Mouse (Mus musculus): ENCODE data around the gene Adcy6. TPM values are rescaled to one million over a fixed set of nuclear protein-coding genes. Genes with fewer than 3 reads are reported as not detected.

The Adcy6 gene
- total and polyA plus RNA-seq, 3 experiments, result 0.06 to 1.5 TPM; not detected in 1

GRCm38 (mm10) chr15:98616362-98617175 is 6.7 kb upstream of the Adcy6 start:
- Histone ChIP-seq H3K9ac (ENCODE audit: insufficient read depth, low read depth) (no peak overlapping the region), H3K27ac (ENCODE audit: insufficient read depth, low read depth) (no peak overlapping the region), H3K79me2 (replicated peaks; ENCODE audit: control insufficient read depth, extremely low read depth, insufficient read depth, poor library complexity, severe bottlenecking) (no peaks in the 10 kb centered on the region), H3K36me3 (replicated peaks in 1 of 2; ENCODE audit: control insufficient read depth in 1 of 2, insufficient read depth in 1 of 2, low read length in 1 of 2) (no peaks in the 10 kb centered on the region), H3K4me2 (ENCODE audit: insufficient read depth, low read depth, poor library complexity, severe bottlenecking) (0 out of 2 replicates have a peak overlapping the region, but pooled peaks have one; percentile 37), H3K27me3 (replicated peaks) (peaks cover 67% of the 10 kb centered on the region), H3K4me1 (ENCODE audit: control insufficient read depth in 1 of 2, insufficient read depth in 2 of 2) (peaks cover 0 to 8% of the 10 kb centered on the region in 2 experiments; a peak in 3 of 4 replicates), H3K4me3 (replicated peaks in 1 of 3; ENCODE audit: low read depth in 2 of 3, low read length in 2 of 3, poor library complexity in 1 of 3) (no peak overlapping the region), H3K9me3 (replicated peaks; ENCODE audit: low read length) (peaks cover 13% of the 10 kb centered on the region)
- dilution Hi-C loops (cut with MboI; ENCODE audit: extremely low pct_ligation_motif_present, extremely low pct_unique_long_range_greater_than_20kb, low sequenced_read_pairs) (no loop called here), in situ Hi-C loops (cut with MboI; ENCODE audit: low pct_ligation_motif_present, low pct_unique_long_range_greater_than_20kb, low sequenced_read_pairs) (loop anchor here (5.0 kb wide), 2 partner anchors 34 to 104 kb away; no protein-coding TSS in a partner anchor)
- TF ChIP-seq EP300 (IDR thresholded peaks at IDR 0.05; ENCODE audit: low read length), result no peak
- no peak for TF ChIP-seq MAZ (IDR thresholded peaks at IDR 0.05; ENCODE audit: low read depth, low read length)
- TF ChIP-seq NELFE (IDR thresholded peaks at IDR 0.05; ENCODE audit: low read depth, low read length), result no peak
- no peak for TF ChIP-seq USF2 (conservative IDR thresholded peaks at IDR 0.05; ENCODE audit: low read depth, low read length)
- no peak for TF ChIP-seq CHD1 (IDR thresholded peaks at IDR 0.05; ENCODE audit: low read depth, low read length)
- no peak for TF ChIP-seq UBTF (IDR thresholded peaks at IDR 0.05; ENCODE audit: low read depth, low read length)
- TF ChIP-seq PAX5 (IDR thresholded peaks at IDR 0.05; ENCODE audit: low read length), result no peak
- no peak for TF ChIP-seq NRF1 (IDR thresholded peaks at IDR 0.05; ENCODE audit: low read depth, low read length)
- no peak for TF ChIP-seq HCFC1 (IDR thresholded peaks at IDR 0.05; ENCODE audit: low read depth, low read length)
- TF ChIP-seq POLR2AphosphoS2 (IDR thresholded peaks at IDR 0.05; ENCODE audit: low read depth, low read length), result no peak
- TF ChIP-seq ZKSCAN1 (IDR thresholded peaks at IDR 0.05; ENCODE audit: borderline replicate concordance, low read depth, low read length), result no peak
- TF ChIP-seq MEF2A (IDR thresholded peaks at IDR 0.05; ENCODE audit: borderline replicate concordance, low read depth, low read length), result no peak
- no peak for TF ChIP-seq MAFK (IDR thresholded peaks at IDR 0.05; ENCODE audit: insufficient replicate concordance, low read length)
- no peak for TF ChIP-seq RAD21 (IDR thresholded peaks at IDR 0.05; ENCODE audit: low read depth, low read length)
- no peak for TF ChIP-seq USF1 (IDR thresholded peaks at IDR 0.05; ENCODE audit: low read depth, low read length)
- no peak for TF ChIP-seq MXI1 (IDR thresholded peaks at IDR 0.05; ENCODE audit: low read depth, low read length)
- no peak for TF ChIP-seq MYC (IDR thresholded peaks at IDR 0.05; ENCODE audit: low read depth, low read length)
- no peak for DNase-seq (ENCODE audit: extremely low read depth)

GRCm38 (mm10) chr15:98615751-98616150 is 5.9 kb upstream of the Adcy6 start:
- TF ChIP-seq EP300 (IDR thresholded peaks at IDR 0.05; ENCODE audit: low read length) (no peak), CHD2 (IDR thresholded peaks at IDR 0.05; ENCODE audit: low read length) (no peak), TBP (conservative IDR thresholded peaks at IDR 0.05; ENCODE audit: low read depth, low read length) (no peak), ZC3H11A (IDR thresholded peaks at IDR 0.05; ENCODE audit: low read depth, low read length) (no peak), MXI1 (IDR thresholded peaks at IDR 0.05; ENCODE audit: low read depth, low read length) (no peak), MEF2A (IDR thresholded peaks at IDR 0.05; ENCODE audit: borderline replicate concordance, low read depth, low read length) (no peak), PAX5 (IDR thresholded peaks at IDR 0.05; ENCODE audit: low read length) (no peak)
- H3K4me2 ChIP-seq (ENCODE audit: insufficient read depth, low read depth, poor library complexity, severe bottlenecking), result no peak overlapping the region
- dilution Hi-C loops (cut with MboI; ENCODE audit: extremely low pct_ligation_motif_present, extremely low pct_unique_long_range_greater_than_20kb, low sequenced_read_pairs) (no loop called here), in situ Hi-C loops (cut with MboI; ENCODE audit: low pct_ligation_motif_present, low pct_unique_long_range_greater_than_20kb, low sequenced_read_pairs) (loop anchor here (5.0 kb wide), 2 partner anchors 33 to 103 kb away; no protein-coding TSS in a partner anchor)
- no peak overlapping the region for H3K9ac ChIP-seq (ENCODE audit: insufficient read depth, low read depth)
- no peak for DNase-seq (ENCODE audit: extremely low read depth)
- no peak overlapping the region for H3K27ac ChIP-seq (ENCODE audit: insufficient read depth, low read depth)
- H3K4me1 ChIP-seq (ENCODE audit: control insufficient read depth in 1 of 2, insufficient read depth in 2 of 2), result peaks cover 0 to 8% of the 10 kb centered on the region in 2 experiments; a peak in 3 of 4 replicates
- no peak overlapping the region for H3K4me3 ChIP-seq (replicated peaks in 1 of 3; ENCODE audit: low read depth in 2 of 3, low read length in 2 of 3, poor library complexity in 1 of 3)
- peaks cover 68% of the 10 kb centered on the region for H3K27me3 ChIP-seq (replicated peaks)
- no peaks in the 10 kb centered on the region for H3K36me3 ChIP-seq (replicated peaks in 1 of 2; ENCODE audit: control insufficient read depth in 1 of 2, insufficient read depth in 1 of 2, low read length in 1 of 2)
- no peaks in the 10 kb centered on the region for H3K79me2 ChIP-seq (replicated peaks; ENCODE audit: control insufficient read depth, extremely low read depth, insufficient read depth, poor library complexity, severe bottlenecking)
- peaks cover 13% of the 10 kb centered on the region for H3K9me3 ChIP-seq (replicated peaks; ENCODE audit: low read length)

Measured in CH12.LX (cell line).